34 mouse cellular contexts compared by ENCODE assay signal in genomic region chr2:119834231-119834630, GRCm38 (mm10).
"Had no signal": no experiment of that assay in that cellular context is flagged by ENCODE, and none has a peak within 500 bp of the region (broad histone marks: within the 10 kb centered on the region; RNA-seq: fewer than 3 reads in every experiment).

No protein-coding gene starts in this region.

- H3K4me1 ChIP-seq: heart, embryonic 12.5 days; heart, embryonic 13.5 days; heart, embryonic 15.5 days; hindbrain, embryonic 10.5 days; hindbrain, embryonic 12.5 days; hindbrain, embryonic 13.5 days; hindbrain, embryonic 15.5 days; intestine, embryonic 15.5 days; kidney, embryonic 15.5 days had no signal

- DNase-seq: heart, postnatal 10 days; heart, postnatal 14 days; heart, postnatal 36 days; heart, postnatal 4 days; kidney, adult 11 months; kidney, adult 18-20 months; kidney, adult 2 months; kidney, adult 8-10 months; kidney, adult 9 months; kidney, postnatal 10 days; kidney, postnatal 14 days; kidney, postnatal 25 days; kidney, postnatal 36 days; kidney, postnatal 4 days; layer of hippocampus, adult 9-11 months; layer of hippocampus, postnatal 36 days had no signal

- H3K9ac ChIP-seq: heart, embryonic 12.5 days; heart, embryonic 13.5 days; heart, embryonic 15.5 days; hindbrain, embryonic 12.5 days; hindbrain, embryonic 13.5 days; hindbrain, embryonic 14.5 days; hindbrain, embryonic 15.5 days; intestine, embryonic 15.5 days; kidney, embryonic 15.5 days had no signal

- ATAC-seq: hindbrain, embryonic 16.5 days; hindbrain, postnatal 0 days; inflammation-experienced regulatory T-cells, adult 6 months; intestine, embryonic 15.5 days; intestine, embryonic 16.5 days; intestine, postnatal 0 days had no signal

- H3K4me3 ChIP-seq: heart, embryonic 12.5 days; heart, embryonic 13.5 days; heart, embryonic 15.5 days; hindbrain, embryonic 10.5 days; hindbrain, embryonic 12.5 days; hindbrain, embryonic 13.5 days; hindbrain, embryonic 15.5 days; intestine, embryonic 15.5 days; kidney, embryonic 15.5 days; layer of hippocampus, adult 2 months; left cerebral cortex, adult 2 months had no signal

- H3K9me3 ChIP-seq: heart, embryonic 12.5 days; heart, embryonic 13.5 days; heart, embryonic 15.5 days; hindbrain, embryonic 10.5 days; hindbrain, embryonic 12.5 days; hindbrain, embryonic 13.5 days; hindbrain, embryonic 15.5 days; intestine, embryonic 15.5 days; kidney, embryonic 15.5 days had no signal

- H3K27ac ChIP-seq: heart, embryonic 13.5 days; heart, embryonic 15.5 days; hindbrain, embryonic 10.5 days; hindbrain, embryonic 12.5 days; hindbrain, embryonic 13.5 days; hindbrain, embryonic 14.5 days; hindbrain, embryonic 15.5 days; hindbrain, postnatal 0 days; intestine, embryonic 15.5 days; kidney, embryonic 15.5 days; kidney, postnatal 0 days; layer of hippocampus, adult 2 months; left cerebral cortex, adult 2 months had no signal

- H3K36me3 ChIP-seq: heart, embryonic 12.5 days; heart, embryonic 13.5 days; heart, embryonic 15.5 days; hindbrain, embryonic 10.5 days; hindbrain, embryonic 12.5 days; hindbrain, embryonic 13.5 days; hindbrain, embryonic 15.5 days; intestine, embryonic 15.5 days; kidney, embryonic 15.5 days had no signal
